Mouse (Mus musculus): Measurements from ENCODE around the gene Mars. TPM values are rescaled to one million over a fixed set of nuclear protein-coding genes. Genes with fewer than 3 reads are reported as not detected.

Mars gene
- 10 to 100 TPM; 68.9 to 74.7 TPM for polyA plus RNA-seq (2017; shearing (Covaris generic))

DNA sequence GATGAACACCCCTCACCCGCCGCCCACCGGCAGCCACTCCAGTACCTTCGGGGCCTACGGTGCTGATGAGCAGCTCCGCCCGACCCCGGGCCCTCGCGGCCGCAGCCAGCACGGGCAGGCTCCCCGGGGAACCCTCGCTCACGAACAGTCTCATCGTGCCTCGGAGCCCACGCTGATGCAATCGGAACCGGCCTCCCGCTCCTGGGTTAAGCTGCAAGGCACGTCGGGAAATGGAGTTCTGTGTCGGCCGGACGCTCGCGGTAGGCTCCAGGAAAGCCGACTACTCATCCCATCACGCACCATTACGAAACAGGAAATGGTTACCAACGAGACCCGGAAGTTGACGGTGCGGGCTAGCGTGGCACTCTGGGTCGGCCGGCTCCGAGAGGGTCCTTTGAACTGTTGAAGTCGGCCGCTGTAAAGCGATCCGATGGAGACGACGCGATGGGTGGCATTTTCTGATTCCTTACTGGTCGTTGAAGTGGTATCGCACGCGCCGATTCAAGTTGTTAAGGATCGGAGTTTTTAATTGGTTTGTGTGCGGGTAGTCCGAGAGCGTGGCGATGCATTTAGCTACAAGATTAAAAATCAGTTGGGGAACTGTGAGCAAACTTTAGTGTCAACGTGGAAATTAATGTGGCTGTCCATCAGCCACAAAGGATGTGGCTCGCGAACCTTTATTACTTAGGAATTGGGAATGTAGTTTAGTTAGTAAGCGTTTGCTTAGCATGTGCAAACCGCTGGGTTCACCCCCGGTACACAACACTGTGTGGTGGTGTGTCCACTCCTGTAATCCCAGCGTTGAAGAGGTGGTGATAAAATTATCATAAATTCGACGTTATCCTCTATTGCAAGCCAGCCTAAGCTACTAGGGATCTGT, at the start of gene Mars:
Mars (minus strand) TSS at position 311 of the 880 bp plus-strand sequence.

DNA sequence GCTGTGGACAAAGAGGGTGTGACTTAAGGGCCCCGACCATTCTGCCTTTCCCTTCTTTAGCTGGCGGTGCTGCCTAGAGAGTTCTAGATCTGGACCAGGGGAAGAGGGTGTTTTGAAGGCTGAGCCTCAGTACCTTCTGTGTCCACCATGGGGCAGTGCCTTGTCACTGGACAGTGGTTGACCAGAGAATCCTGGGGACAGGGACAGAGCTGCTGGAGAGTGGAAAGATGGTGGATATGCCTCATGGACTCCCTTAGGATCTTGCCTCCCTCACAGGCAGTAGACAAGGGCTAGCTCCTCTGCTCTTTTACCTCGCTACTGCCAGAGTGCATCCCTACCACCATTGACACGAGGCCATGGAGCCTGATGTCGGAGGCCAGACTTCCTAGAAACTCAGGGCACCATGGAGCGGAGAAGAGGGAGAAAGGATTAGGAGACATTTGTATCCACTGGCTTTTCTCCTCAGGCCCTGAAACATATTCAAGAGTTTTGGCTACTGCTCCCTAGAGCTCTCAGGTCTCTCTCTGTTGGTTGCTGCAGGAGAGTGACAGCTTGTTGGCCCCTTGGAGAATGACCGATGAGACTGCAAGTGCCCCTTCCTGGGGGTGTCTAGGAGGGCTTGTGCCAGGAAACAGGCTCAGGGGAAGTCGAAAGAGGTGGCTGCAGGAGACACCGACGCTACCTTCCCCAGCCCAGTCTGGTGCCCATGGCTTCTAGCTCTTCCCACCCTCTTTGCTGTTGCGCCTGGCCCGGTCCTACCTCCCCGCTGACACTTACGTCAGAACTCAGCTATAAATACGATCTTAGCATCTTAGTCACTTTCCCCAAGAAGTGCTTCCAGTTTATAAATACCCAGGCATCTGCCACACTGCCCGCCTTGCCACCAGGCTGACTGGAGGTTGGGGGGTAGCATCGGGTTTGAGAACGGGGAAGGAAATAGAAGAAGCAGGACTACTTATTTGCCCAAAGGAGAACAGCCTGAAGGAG, 42.6 kb upstream of the Mars start, which contains the start of gene Inhbe:
Inhbe (minus strand) TSS at position 503 of the 987 bp plus-strand sequence.

DNA sequence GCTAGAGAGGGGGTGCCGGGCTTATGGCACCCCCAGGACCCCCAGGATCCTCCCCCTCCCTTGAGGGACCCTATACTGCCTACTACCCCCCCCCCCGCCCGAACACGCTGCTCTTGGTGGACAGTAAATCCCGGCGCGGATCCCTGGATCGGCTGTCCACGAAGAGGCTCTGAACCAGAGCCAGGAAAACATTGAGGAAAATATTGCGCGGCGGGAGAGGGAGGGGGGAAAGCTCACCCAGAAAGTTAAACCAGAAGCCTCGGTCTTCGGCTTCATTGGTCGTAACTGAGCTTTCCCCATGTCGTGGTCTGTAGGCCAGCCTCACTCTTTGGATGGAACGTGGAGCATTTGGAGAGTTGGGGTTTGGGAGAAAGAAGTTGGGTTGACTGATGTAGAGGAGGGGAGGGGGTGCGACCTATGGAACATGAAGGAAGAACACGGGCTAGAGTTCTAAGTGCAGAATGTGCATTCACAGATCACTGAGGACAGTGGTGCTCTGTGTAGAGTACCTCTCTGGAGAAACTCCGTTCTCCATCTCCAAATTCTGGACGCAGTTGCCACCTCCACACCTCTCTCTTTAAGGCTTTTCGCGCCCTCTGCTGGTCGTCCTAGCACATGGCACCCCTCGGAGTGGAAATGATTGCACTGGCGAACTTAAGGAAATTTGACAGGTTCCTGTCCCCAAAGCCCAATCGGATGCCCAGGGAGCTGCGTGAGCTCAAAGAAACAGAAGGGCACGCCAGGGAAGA, 30.5 kb upstream of the Mars start, which contains the start of gene Gli1:
Gli1 (minus strand) TSS at position 84 of the 749 bp plus-strand sequence.

DNA sequence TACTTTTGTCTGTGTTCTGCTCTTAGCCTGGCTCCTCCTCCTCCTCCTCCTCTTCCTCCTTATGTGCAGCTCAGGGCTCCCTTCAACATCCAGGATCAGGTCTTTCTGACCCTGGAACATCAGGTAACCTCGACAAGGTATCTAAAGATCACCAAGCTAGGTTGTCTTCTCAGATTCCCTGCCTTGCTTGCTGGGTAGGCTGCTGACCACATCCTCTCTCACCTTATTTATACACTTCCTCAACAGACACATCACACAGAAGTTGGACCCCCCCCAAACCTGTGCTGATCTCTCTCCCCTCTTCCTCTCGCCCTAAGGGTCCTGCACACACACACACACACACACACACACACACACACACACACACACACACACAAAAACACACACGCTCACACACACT, 10.0 kb upstream of the Mars start, which contains the start of gene Arhgap9:
Arhgap9 (plus strand) TSS at position 344 of the 400 bp plus-strand sequence.

DNA sequence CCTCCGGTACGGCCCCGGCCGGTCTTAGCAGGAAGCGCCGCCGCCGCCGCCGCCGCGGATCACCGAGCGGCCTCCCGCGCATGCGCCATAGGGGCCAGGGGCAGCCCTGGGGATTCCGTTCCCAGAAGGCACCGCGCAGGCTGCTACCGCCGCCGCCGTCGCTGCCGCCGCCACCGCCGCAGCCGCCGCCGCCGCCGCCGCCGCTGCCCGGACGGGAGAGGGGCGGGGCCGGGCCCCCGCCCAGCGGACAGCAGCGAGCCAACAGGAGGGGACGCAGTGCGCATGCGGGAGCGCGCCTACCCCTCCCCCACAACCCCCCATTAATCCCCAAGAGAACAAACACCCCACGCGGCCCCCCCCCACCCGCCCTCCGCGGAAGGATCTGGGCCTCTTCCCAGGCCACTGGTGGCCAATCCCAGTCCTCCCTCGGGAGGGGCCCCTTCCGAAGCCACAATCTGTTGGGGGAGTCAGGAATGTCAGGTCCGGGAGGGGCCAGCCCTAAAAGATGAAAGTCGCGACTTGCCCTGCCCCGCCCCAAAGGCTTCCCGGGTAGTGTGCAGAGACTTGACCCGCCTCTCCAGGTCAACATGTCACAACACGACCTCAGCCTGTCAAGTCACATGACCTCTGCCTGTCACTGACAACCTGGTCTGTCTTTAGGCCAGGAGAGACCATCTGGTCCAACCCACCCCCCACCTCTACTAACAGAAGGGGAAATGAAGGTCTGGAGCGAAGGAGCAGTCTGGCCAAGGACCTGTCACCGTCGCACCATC, 22.6 kb downstream of the Mars start, which contains the start of gene Mbd6:
Mbd6 (minus strand) TSS at position 219 of the 773 bp plus-strand sequence.

DNA sequence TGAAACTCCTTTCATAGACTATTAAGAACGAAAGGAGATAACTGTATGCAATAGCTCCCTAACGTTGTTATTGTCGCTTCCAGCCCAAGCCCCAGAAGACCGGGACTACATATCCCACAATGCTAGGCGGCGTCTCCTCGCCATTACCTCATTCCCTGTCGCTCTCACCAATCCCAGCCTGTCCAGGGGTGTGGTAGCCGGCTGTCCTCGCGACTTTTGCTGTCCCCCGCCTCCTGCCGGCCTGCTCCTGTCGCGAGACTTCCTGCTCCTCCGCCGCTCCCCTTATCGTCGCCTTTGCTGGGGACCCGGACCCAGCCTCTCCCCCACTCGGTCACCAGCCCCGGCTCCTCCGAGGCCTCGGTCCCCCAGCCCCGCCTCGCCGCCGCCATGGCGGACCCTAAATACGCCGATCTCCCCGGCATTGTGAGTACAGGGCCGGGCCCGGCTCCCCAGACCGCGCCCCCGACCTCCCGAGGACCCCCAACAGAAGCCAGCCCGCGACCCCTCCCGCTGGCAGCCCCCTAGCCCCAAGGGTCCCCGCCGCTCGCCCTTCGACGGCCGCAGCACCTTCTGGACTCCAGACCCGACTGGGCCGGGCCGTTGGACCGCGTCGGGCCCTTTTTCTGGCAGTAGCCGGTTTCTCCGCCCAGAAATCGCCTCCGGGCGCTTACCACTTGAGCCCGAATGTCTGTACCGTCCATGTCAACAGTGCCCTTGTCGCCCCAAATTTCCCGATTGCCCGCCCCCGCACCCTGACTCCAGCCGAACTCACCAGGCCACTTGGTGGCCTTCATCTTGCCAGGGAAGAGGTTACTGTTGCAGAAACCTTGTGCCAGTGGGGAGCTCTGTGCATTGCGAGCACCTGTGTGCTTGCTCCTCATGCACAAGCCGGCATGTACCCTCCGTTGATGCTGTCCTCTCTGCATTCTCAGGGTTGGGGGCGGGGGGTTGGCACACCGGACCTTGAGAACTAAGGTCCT, 45.2 kb downstream of the Mars start, which contains the start of gene Dctn2:
Dctn2 (plus strand) TSS at position 257 of the 980 bp plus-strand sequence.

DNA sequence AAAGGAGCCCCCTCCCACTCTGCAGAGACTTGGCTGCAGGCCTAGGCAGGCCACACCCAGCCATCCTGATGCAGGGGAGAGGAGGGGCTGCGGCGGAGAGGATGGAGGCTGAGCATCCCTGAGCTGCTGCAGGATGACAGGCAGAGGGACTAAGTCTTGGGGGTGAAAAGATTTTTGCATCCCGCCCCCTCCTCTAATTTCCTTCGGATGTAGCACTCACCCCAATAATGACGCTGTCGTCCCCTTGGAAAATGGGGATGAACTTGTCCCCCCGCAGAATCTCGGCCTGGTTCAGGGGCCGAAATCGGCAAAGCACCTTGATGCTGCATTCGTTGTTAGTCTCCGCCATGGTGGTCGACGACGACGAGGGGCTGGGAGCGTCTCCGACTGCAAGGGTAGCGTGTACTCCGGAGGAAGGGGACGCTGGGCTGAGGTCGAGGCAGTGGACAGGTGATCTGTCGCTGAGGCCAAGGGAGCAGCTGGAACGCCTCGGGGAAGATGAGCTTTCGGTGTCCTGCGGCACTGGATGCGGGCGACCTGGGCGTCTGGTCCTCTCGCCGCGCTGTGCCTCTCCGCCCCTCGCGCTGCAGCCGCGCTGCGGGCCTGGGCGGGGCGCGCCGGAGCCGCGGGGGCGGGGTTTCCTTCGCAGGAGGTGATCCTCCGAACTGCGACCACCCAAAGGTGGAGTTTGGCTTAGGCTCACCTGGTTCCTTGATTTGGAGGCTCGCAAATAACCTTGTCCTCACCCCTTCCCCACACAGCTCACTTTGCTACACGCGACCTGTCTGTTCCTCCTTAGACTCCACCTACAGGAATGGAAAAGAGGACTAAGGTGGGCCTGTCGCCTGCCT, 48.8 kb downstream of the Mars start, which contains the start of gene Kif5a:
Kif5a (minus strand) TSS at position 801 of the 851 bp plus-strand sequence.

Other genes with a start within 250 kb of the Mars start
- gene Cdk4, start 248.3 kb downstream of the Mars start, polyA plus RNA-seq (2017; shearing (Covaris generic)), result 100 to 1,000 TPM; 253 to 259 TPM
- gene Tspan31, start 241.5 kb downstream of the Mars start, polyA plus RNA-seq (2017; shearing (Covaris generic)), result 10 to 100 TPM; 86.6 to 89.1 TPM
- gene Agap2, start 236.5 kb downstream of the Mars start, polyA plus RNA-seq (2017; shearing (Covaris generic)), result 10 to 100 TPM; 24.5 to 27.9 TPM
- gene Os9, start 190.7 kb downstream of the Mars start, polyA plus RNA-seq (2017; shearing (Covaris generic)), result 100 to 1,000 TPM; 153 to 204 TPM
- 100 to 1,000 TPM; 549 to 751 TPM for gene B4galnt1, start 146.6 kb downstream of the Mars start, polyA plus RNA-seq (2017; shearing (Covaris generic))
- gene Slc26a10, start 131.1 kb downstream of the Mars start, polyA plus RNA-seq (2017; shearing (Covaris generic)), result 1 to 10 TPM; 5.6 to 9.2 TPM
- 1 to 10 TPM in 1 of 2 experiments, under 1 TPM in 1; 0.33 to 3.3 TPM for gene Arhgef25, start 121.7 kb downstream of the Mars start, polyA plus RNA-seq (2017; shearing (Covaris generic))
- gene Dtx3, start 116.1 kb downstream of the Mars start, polyA plus RNA-seq (2017; shearing (Covaris generic)), result 100 to 1,000 TPM in 1 of 2 experiments, 10 to 100 TPM in 1; 78.0 to 135 TPM
- 10 to 100 TPM; 31.5 to 32.3 TPM for gene Pip4k2c, start 100.2 kb downstream of the Mars start, polyA plus RNA-seq (2017; shearing (Covaris generic))
- 1 to 10 TPM in 1 of 2 experiments, under 1 TPM in 1; 0.78 to 1.0 TPM for gene Kif5a, start 48.4 kb downstream of the Mars start, polyA plus RNA-seq (2017; shearing (Covaris generic))
- gene Dctn2, start 45.4 kb downstream of the Mars start, polyA plus RNA-seq (2017; shearing (Covaris generic)), result 100 to 1,000 TPM in 1 of 2 experiments, 10 to 100 TPM in 1; 76.7 to 121 TPM
- 10 to 100 TPM in 1 of 2 experiments, 1 to 10 TPM in 1; 8.3 to 10.7 TPM for gene Mbd6, start 22.8 kb downstream of the Mars start, polyA plus RNA-seq (2017; shearing (Covaris generic))
- gene Arhgap9, start 10.2 kb upstream of the Mars start, polyA plus RNA-seq (2017; shearing (Covaris generic)), result 100 to 1,000 TPM; 319 to 327 TPM
- under 1 TPM; 0.80 to 0.81 TPM for gene Gli1, start 30.2 kb upstream of the Mars start, polyA plus RNA-seq (2017; shearing (Covaris generic))
- not detected for gene Inhbe, start 42.6 kb upstream of the Mars start, polyA plus RNA-seq (2017; shearing (Covaris generic))
- not detected for gene Inhbc, start 58.6 kb upstream of the Mars start, polyA plus RNA-seq (2017; shearing (Covaris generic))
- gene R3hdm2, start 68.5 kb upstream of the Mars start, polyA plus RNA-seq (2017; shearing (Covaris generic)), result 10 to 100 TPM; 25.9 to 28.0 TPM
- gene Stac3, start 189.9 kb upstream of the Mars start, polyA plus RNA-seq (2017; shearing (Covaris generic)), result under 1 TPM in 1 of 2 experiments, not detected in 1; 0.58 TPM
- not detected for gene Ndufa4l2, start 203.2 kb upstream of the Mars start, polyA plus RNA-seq (2017; shearing (Covaris generic))
- 10 to 100 TPM; 78.5 to 85.9 TPM for gene Shmt2, start 210.7 kb upstream of the Mars start, polyA plus RNA-seq (2017; shearing (Covaris generic))
- under 1 TPM in 1 of 2 experiments, not detected in 1; 0.17 TPM for gene Nxph4, start 222.8 kb upstream of the Mars start, polyA plus RNA-seq (2017; shearing (Covaris generic))

Measured in inflammation-experienced regulatory T-cells (primary cell).